Mouse (Mus musculus) bone marrow, adult 2 months (tissue): Measurements from ENCODE around the gene Slc25a28.

Experiments used
- CTCF ChIP-seq: fragments of 200-500 bp; IDR thresholded peaks from 2 replicates; pipeline ENCODE4 v1.5.1; 2011; ENCODE audit warnings: low read length, control low read depth; ENCODE audit not compliant: control insufficient read depth, insufficient read depth
- POLR2A ChIP-seq: fragments of 200-500 bp; IDR thresholded peaks from 2 replicates; pipeline ENCODE4 v1.6.1; 2011; ENCODE audit warnings: low read depth, mild to moderate bottlenecking, control low read depth, low read length, borderline replicate concordance; ENCODE audit not compliant: control insufficient read depth

GRCm38 (mm10) chr19:43692815-43693214 lies 18.1 kb upstream of the Slc25a28 start:
- no peak for TF ChIP-seq CTCF
- TF ChIP-seq POLR2A, result no peak
